Mouse (Mus musculus): ENCODE data around the gene Abcb1a.
"Not testable (repeated sequence)": the region's sequence is repeated elsewhere in the genome, so short reads cannot be mapped to it uniquely, and the experiment has no call there.

Abcb1a gene

GRCm38 (mm10) chr5:8732639-8733038, 72.8 kb downstream of the Abcb1a start:
- DNase-seq: no peak

GRCm38 (mm10) chr5:8733307-8733706, 73.4 kb downstream of the Abcb1a start:
- DNase-seq: not testable (repeated sequence)

GRCm38 (mm10) chr5:8736389-8736788, 76.5 kb downstream of the Abcb1a start:
- no peak for DNase-seq

GRCm38 (mm10) chr5:8737062-8737461, 77.2 kb downstream of the Abcb1a start:
- DNase-seq: no peak

GRCm38 (mm10) chr5:8747244-8747643, 87.4 kb downstream of the Abcb1a start:
- not testable (repeated sequence) for DNase-seq

GRCm38 (mm10) chr5:8772866-8773265, 113.0 kb downstream of the Abcb1a start:
- no peak for DNase-seq

GRCm38 (mm10) chr5:8778311-8778710, 118.4 kb downstream of the Abcb1a start:
- no peak for DNase-seq

- DNase-seq: no peak
These were observed 118.9 kb downstream of the Abcb1a start for GRCm38 (mm10) chr5:8778751-8779150.

- peak in 1 of 2 experiments; percentile 16 for DNase-seq
These were observed 132.4 kb downstream of the Abcb1a start for GRCm38 (mm10) chr5:8792281-8792680.
